Mouse (Mus musculus) myocyte (in vitro differentiated cells): ENCODE data around the gene Kmt2c. TPM values are rescaled to one million over a fixed set of nuclear protein-coding genes. Genes with fewer than 3 reads are reported as not detected.

Source experiments
- H3K27me3 ChIP-seq: one replicate; pipeline ENCODE4 v1.6.1; 2011; ENCODE audit not compliant: control insufficient read depth, insufficient read depth, insufficient read length
- H3K36me3 ChIP-seq: one replicate; pipeline ENCODE4 v1.6.1; 2011; ENCODE audit not compliant: control insufficient read depth, insufficient read depth
- H3K4me2 ChIP-seq: one replicate; pipeline ENCODE4 v1.6.1; 2011; ENCODE audit warnings: low read depth, control low read depth
- H3K4me3 ChIP-seq: one replicate; pipeline ENCODE4 v1.5.1; 2011; ENCODE audit warnings: mild to moderate bottlenecking, control low read depth, moderate library complexity
- H3K79me2 ChIP-seq: one replicate; pipeline ENCODE4 v1.6.1; 2011; ENCODE audit not compliant: control insufficient read depth, insufficient read depth
- H3ac ChIP-seq: one replicate; pipeline ENCODE4 v1.6.1; 2011; ENCODE audit not compliant: control insufficient read depth, insufficient read length
- CEBPB ChIP-seq: IDR thresholded peaks from 2 replicates; pipeline ENCODE4 v1.6.1; 2011; ENCODE audit warnings: mild to moderate bottlenecking, moderate library complexity; ENCODE audit not compliant: poor library complexity, insufficient read depth, severe bottlenecking
- E2F4 ChIP-seq: IDR thresholded peaks from one replicate; pipeline ENCODE4 v1.6.1; 2011; ENCODE audit warnings: mild to moderate bottlenecking, control low read depth, moderate library complexity; ENCODE audit not compliant: insufficient read depth
- MAX ChIP-seq: IDR thresholded peaks from one replicate; pipeline ENCODE4 v1.6.1; 2011; ENCODE audit warnings: low read depth, mild to moderate bottlenecking, control low read depth
- MYOD1 ChIP-seq, 3 experiments: IDR thresholded peaks; one replicate each; pipeline ENCODE4 v1.6.1; 2011; ENCODE audit warnings: control low read depth in 2 of 3, low read depth in 2 of 3, mild to moderate bottlenecking in 2 of 3, moderate library complexity in 1 of 3; ENCODE audit not compliant: insufficient read length in 2 of 3, control insufficient read depth in 1 of 3
- MYOG ChIP-seq, 3 experiments: IDR thresholded peaks; one replicate each; pipeline ENCODE4 v1.6.1; 2011; ENCODE audit warnings: control low read depth in 2 of 3, low read depth in 2 of 3, mild to moderate bottlenecking in 2 of 3; ENCODE audit not compliant: insufficient read length in 2 of 3, control insufficient read depth in 1 of 3, insufficient read depth in 1 of 3
- POLR2A ChIP-seq: IDR thresholded peaks from one replicate; pipeline ENCODE4 v1.6.1; 2011; ENCODE audit warnings: low read depth, mild to moderate bottlenecking, control low read depth, moderate library complexity; ENCODE audit not compliant: insufficient read length
- POLR2AphosphoS2 ChIP-seq: IDR thresholded peaks from one replicate; pipeline ENCODE4 v1.6.1; 2011; ENCODE audit warnings: low read depth, control low read depth; ENCODE audit not compliant: insufficient read length
- REST ChIP-seq: IDR thresholded peaks from one replicate; pipeline ENCODE4 v1.6.1; 2011; ENCODE audit warnings: mild to moderate bottlenecking, control low read depth, moderate library complexity; ENCODE audit not compliant: insufficient read depth, insufficient read length
- SRF ChIP-seq: IDR thresholded peaks from one replicate; pipeline ENCODE4 v1.6.1; 2011; ENCODE audit warnings: low read depth; ENCODE audit not compliant: control insufficient read depth, insufficient read length
- TCF12 ChIP-seq: IDR thresholded peaks from one replicate; pipeline ENCODE4 v1.6.1; 2011; ENCODE audit warnings: mild to moderate bottlenecking, control low read depth; ENCODE audit not compliant: poor library complexity, insufficient read depth, severe bottlenecking
- TCF3 ChIP-seq: IDR thresholded peaks from one replicate; pipeline ENCODE4 v1.6.1; 2011; ENCODE audit warnings: low read depth, control low read depth; ENCODE audit not compliant: insufficient read length
- USF1 ChIP-seq: IDR thresholded peaks from one replicate; pipeline ENCODE4 v1.6.1; 2011; ENCODE audit warnings: low read depth, mild to moderate bottlenecking, control low read depth, moderate library complexity
- polyA plus RNA-seq: library from polyadenylated mRNA; unstranded; fragments of >200 nt; fragmentation: generic; extraction: Trizol; gene quantifications from one replicate; pipeline ENCODE4 v1.2.1, GENCODE M21; 2012; ENCODE audit warnings: missing spikeins

The Kmt2c gene
- polyA plus RNA-seq, 1 experiment = 4.1 TPM

DNA sequence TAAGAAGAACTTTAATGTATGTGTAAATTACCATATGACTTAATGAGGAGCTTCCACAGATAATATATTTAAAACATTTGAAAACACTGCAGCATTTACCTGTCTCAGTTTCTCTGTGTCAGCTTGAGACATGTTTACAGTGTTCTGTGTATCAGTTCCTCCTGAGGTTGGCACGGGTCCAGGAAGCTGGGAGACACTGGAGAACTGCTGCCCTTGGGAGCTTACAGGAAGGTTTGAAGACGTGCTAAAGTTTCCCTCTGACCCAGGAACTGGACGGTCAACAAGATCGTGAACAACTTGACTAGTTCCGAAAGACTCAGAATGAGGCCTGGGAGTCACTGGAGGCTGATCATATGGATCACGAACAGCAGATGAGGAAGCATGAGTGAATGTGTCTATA, 184.7 kb downstream of the Kmt2c start:
- no peaks in the 10 kb centered on the region for H3K79me2 ChIP-seq
- H3K27me3 ChIP-seq = no peaks in the 10 kb centered on the region
- H3K4me2 ChIP-seq = no peak overlapping the region
- no peak overlapping the region for H3ac ChIP-seq
- peaks cover 15% of the 10 kb centered on the region for H3K36me3 ChIP-seq
- no peak for TF ChIP-seq USF1
- TF ChIP-seq TCF3 = no peak
- TF ChIP-seq MAX = no peak
- TF ChIP-seq POLR2A = no peak
- TF ChIP-seq REST = no peak
- no peak for TF ChIP-seq E2F4
- TF ChIP-seq CEBPB = no peak
- no peak for TF ChIP-seq SRF
- no peak for TF ChIP-seq MYOG (IDR thresholded peaks at IDR 0.05; ENCODE audit: control insufficient read depth in 1 of 3, insufficient read depth in 1 of 3, insufficient read length in 2 of 3, low read depth in 2 of 3)
- TF ChIP-seq TCF12 = no peak
- TF ChIP-seq POLR2AphosphoS2 = no peak
- no peak for TF ChIP-seq MYOD1 (IDR thresholded peaks at IDR 0.05; ENCODE audit: control insufficient read depth in 1 of 3, insufficient read length in 2 of 3, low read depth in 2 of 3)
- no peak overlapping the region for H3K4me3 ChIP-seq

DNA sequence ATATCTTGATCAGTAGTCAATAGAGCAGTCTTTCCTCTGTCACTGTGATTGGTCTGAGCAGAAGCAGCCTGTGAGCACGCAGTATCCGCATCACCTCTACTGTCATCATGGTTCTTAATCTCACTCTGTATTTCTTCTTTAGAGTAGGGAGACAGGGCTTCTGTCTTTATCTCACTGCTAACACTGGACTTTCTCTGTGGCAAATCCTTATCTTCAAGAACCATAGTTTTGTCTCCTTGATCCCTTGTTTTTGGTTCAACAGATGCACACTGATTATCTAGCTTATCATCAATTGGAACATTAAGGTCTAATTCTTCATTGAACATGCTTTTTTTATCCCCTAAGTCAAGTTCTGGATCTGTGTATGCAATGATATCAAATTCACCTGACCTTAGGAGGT, 188.4 kb downstream of the Kmt2c start:
- H3K79me2 ChIP-seq = no peaks in the 10 kb centered on the region
- peaks cover 22% of the 10 kb centered on the region for H3K36me3 ChIP-seq
- H3K4me3 ChIP-seq = no peak overlapping the region
- no peak overlapping the region for H3ac ChIP-seq
- H3K4me2 ChIP-seq = no peak overlapping the region
- no peaks in the 10 kb centered on the region for H3K27me3 ChIP-seq
- TF ChIP-seq USF1 = no peak
- no peak for TF ChIP-seq POLR2AphosphoS2
- no peak for TF ChIP-seq MYOD1 (IDR thresholded peaks at IDR 0.05; ENCODE audit: control insufficient read depth in 1 of 3, insufficient read length in 2 of 3, low read depth in 2 of 3)
- no peak for TF ChIP-seq TCF12
- no peak for TF ChIP-seq TCF3
- no peak for TF ChIP-seq CEBPB
- no peak for TF ChIP-seq E2F4
- no peak for TF ChIP-seq SRF
- TF ChIP-seq MAX = no peak
- no peak for TF ChIP-seq REST
- no peak for TF ChIP-seq MYOG (IDR thresholded peaks at IDR 0.05; ENCODE audit: control insufficient read depth in 1 of 3, insufficient read depth in 1 of 3, insufficient read length in 2 of 3, low read depth in 2 of 3)

DNA sequence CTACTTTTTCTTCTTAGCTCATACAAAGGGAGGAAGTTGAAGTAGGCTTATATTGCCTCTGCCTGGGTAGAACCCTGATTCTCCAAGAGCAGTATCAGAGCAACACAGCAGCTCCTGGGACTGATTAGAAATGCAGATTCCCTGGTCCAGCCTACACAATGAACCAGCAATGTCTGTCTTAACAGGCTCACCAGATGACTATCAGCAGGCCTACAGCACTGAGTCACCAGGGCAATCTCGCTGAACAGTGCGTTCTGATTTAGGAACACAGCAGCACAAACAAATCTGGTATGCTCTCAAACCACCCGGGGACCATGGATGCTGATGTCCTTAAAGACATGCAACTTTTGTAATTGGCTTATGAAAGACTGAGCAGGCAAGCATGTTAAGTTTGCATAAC, 201.8 kb downstream of the Kmt2c start:
- Histone ChIP-seq H3K36me3 (peaks cover 25% of the 10 kb centered on the region), H3K27me3 (no peaks in the 10 kb centered on the region), H3ac (no peak overlapping the region), H3K79me2 (no peaks in the 10 kb centered on the region), H3K4me2 (no peak overlapping the region), H3K4me3 (no peak overlapping the region)
- TF ChIP-seq TCF3 = no peak
- TF ChIP-seq MAX = no peak
- TF ChIP-seq SRF = no peak
- no peak for TF ChIP-seq POLR2AphosphoS2
- TF ChIP-seq MYOG (IDR thresholded peaks at IDR 0.05; ENCODE audit: control insufficient read depth in 1 of 3, insufficient read depth in 1 of 3, insufficient read length in 2 of 3, low read depth in 2 of 3) = no peak
- no peak for TF ChIP-seq USF1

DNA sequence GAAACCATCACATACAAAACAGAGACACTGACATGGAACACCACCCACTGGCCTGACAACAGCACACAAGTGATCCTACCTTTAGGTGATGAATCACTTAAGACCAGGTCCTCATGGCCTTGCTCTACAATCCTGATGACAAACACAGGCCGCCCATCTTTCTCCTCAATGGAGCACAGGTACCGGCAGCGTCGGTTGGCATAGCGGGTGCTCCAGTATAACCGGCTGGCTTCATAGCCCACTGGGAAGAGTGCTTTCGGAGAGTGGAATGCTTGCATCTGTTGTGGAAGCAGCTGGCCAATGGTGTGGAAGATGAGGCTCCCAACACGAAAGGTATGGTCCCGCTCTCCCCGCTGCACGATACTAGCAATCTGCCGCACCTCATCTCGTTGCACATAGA, 214.6 kb downstream of the Kmt2c start:
- no peak overlapping the region for H3ac ChIP-seq
- TF ChIP-seq CEBPB (no peak), MYOD1 (IDR thresholded peaks at IDR 0.05; ENCODE audit: control insufficient read depth in 1 of 3, insufficient read length in 2 of 3, low read depth in 2 of 3) (no peak), TCF3 (no peak), USF1 (no peak), SRF (no peak), MAX (no peak), POLR2A (no peak)
- H3K4me2 ChIP-seq = no peak overlapping the region
- peaks cover 27% of the 10 kb centered on the region for H3K36me3 ChIP-seq
- H3K27me3 ChIP-seq = no peaks in the 10 kb centered on the region
- no peaks in the 10 kb centered on the region for H3K79me2 ChIP-seq
- no peak overlapping the region for H3K4me3 ChIP-seq

DNA sequence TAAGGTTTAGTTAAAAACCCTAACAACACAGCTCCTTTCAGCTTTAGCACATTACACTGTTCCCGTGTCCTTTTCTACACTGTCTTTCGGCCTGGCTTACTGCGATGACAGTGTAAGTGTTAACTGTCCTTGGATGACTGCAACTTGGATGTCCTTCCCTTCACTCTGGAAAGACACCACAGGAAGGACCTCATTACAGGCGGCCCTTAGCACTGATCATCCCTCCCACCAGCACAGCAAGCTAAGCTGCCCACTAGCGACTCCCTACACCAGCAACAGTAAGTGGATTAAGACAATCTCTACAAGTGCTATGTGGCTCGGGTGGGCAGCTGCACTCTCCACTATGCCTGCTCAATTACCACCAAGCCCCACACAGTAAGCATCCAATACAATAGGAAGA, 222.2 kb downstream of the Kmt2c start:
- Histone ChIP-seq H3K4me2 (no peak overlapping the region), H3ac (no peak overlapping the region), H3K4me3 (no peak overlapping the region), H3K79me2 (no peaks in the 10 kb centered on the region), H3K36me3 (peaks cover 25% of the 10 kb centered on the region), H3K27me3 (no peaks in the 10 kb centered on the region)
- no peak for TF ChIP-seq POLR2AphosphoS2
- no peak for TF ChIP-seq POLR2A
- TF ChIP-seq MYOG (IDR thresholded peaks at IDR 0.05; ENCODE audit: control insufficient read depth in 1 of 3, insufficient read depth in 1 of 3, insufficient read length in 2 of 3, low read depth in 2 of 3) = no peak
- TF ChIP-seq CEBPB = no peak
